In the genomic region with DNA sequence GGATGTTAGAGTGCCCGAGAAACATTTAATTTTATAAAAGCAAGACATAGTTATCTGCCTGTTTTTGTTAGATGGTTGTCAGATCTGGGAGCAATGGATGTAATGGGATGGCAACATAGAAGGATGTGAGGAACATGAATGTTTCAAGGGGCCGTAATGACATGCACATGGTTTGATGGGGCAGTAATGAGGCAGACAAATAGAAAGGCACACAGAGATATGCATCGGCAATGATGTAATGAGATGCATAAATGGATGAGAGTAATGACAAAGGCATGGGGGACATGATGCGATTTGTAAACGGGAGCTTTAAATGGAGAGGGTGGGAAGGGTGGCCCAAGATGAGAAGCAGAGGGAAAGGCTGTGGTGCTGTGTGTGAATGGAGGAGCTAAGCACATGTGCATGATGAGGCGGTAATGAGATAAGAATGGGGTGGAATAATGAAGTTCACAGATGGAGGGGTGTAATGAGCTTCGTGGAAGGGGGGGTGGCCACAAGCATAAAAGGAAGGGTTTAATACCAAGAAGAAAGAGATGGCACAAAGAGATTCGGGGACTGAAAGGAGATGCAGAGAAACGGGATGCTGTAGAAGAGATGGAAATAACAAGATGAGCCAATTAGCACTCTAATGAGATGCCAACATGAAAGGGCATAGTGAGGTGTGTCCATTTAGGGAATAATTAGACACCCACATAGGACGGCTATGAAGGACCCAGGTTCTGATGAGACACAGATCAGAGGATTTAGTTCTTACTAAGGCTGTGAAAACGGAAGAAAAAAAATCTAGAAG, we compare ENCODE assay signal across 21 mouse cellular contexts.
DNase-seq lines count a peak whose midpoint lies in the region; ATAC-seq lines count a peak whose summit lies in the region.
"Had no signal": no experiment of that assay in that cellular context is flagged by ENCODE, and none has a peak within 500 bp of the region (broad histone marks: within the 10 kb centered on the region; RNA-seq: fewer than 3 reads in every experiment).

No protein-coding gene starts in this region.

- no peaks in the 10 kb centered on the region for H3K36me3 ChIP-seq in hindbrain, embryonic 11.5 days (ENCODE audit: control insufficient read depth, insufficient read depth, low read length)
- H3K36me3 ChIP-seq in hindbrain, embryonic 10.5 days, result no peaks in the 10 kb centered on the region
- no peaks in the 10 kb centered on the region for H3K36me3 ChIP-seq in hindbrain, embryonic 14.5 days (replicated peaks; ENCODE audit: control insufficient read depth, insufficient read depth)
- no peaks in the 10 kb centered on the region for H3K36me3 ChIP-seq in midbrain, embryonic 14.5 days (ENCODE audit: control insufficient read depth, insufficient read depth, low read length)
- H3K36me3 ChIP-seq: embryonic facial prominence, embryonic 15.5 days; limb, embryonic 15.5 days had no signal

- intact Hi-C loops in left cerebral cortex, postnatal 10 days (cut with DNase I), result no loop called here

- H3K9me3 ChIP-seq in hindbrain, embryonic 11.5 days (ENCODE audit: control insufficient read depth, low read length), result no peaks in the 10 kb centered on the region
- no peaks in the 10 kb centered on the region for H3K9me3 ChIP-seq in hindbrain, embryonic 10.5 days
- H3K9me3 ChIP-seq in hindbrain, embryonic 14.5 days (ENCODE audit: control insufficient read depth, low read length), result no peaks in the 10 kb centered on the region
- no peaks in the 10 kb centered on the region for H3K9me3 ChIP-seq in midbrain, embryonic 14.5 days (ENCODE audit: control insufficient read depth, low read length)
- H3K9me3 ChIP-seq: embryonic facial prominence, embryonic 15.5 days; limb, embryonic 15.5 days had no signal

- no peak overlapping the region for H3K4me2 ChIP-seq in hindbrain, embryonic 11.5 days (replicated peaks; ENCODE audit: low read depth, low read length)
- no peak overlapping the region for H3K4me2 ChIP-seq in hindbrain, embryonic 14.5 days (replicated peaks)
- no peak overlapping the region for H3K4me2 ChIP-seq in midbrain, embryonic 14.5 days (ENCODE audit: low read length)
- H3K4me2 ChIP-seq: embryonic facial prominence, embryonic 15.5 days; limb, embryonic 15.5 days had no signal

- no peaks in the 10 kb centered on the region for H3K4me1 ChIP-seq in hindbrain, embryonic 11.5 days (replicated peaks; ENCODE audit: control insufficient read depth, insufficient read depth, low read length)
- no peaks in the 10 kb centered on the region for H3K4me1 ChIP-seq in hindbrain, embryonic 10.5 days (replicated peaks)
- peaks cover 3% of the 10 kb centered on the region; the same call in 1 of the 2 replicates for H3K4me1 ChIP-seq in hindbrain, embryonic 14.5 days (replicated peaks; ENCODE audit: control insufficient read depth, insufficient read depth, low read length)
- peaks cover 9% of the 10 kb centered on the region; the same call in 1 of the 2 replicates for H3K4me1 ChIP-seq in midbrain, embryonic 14.5 days (ENCODE audit: control insufficient read depth, insufficient read depth, low read length)
- H3K4me1 ChIP-seq: megakaryocyte, embryonic 14.5 days had no signal

- 68% methylated on average over 11 of the region's 11 CpGs for WGBS in hindbrain, embryonic 11.5 days
- WGBS in hindbrain, embryonic 10.5 days, result 80% methylated on average over 11 of the region's 11 CpGs
- WGBS in hindbrain, embryonic 14.5 days, result 45% methylated on average over 11 of the region's 11 CpGs
- 38% methylated on average over 11 of the region's 11 CpGs for WGBS in midbrain, embryonic 14.5 days

- H3K9ac ChIP-seq in hindbrain, embryonic 11.5 days (ENCODE audit: low read depth, low read length), result no peak overlapping the region
- no peak overlapping the region for H3K9ac ChIP-seq in hindbrain, embryonic 14.5 days
- no peak overlapping the region for H3K9ac ChIP-seq in midbrain, embryonic 14.5 days (replicated peaks; ENCODE audit: low read length)
- H3K9ac ChIP-seq: embryonic facial prominence, embryonic 15.5 days; limb, embryonic 15.5 days had no signal

- DNase-seq in hindbrain, embryonic 11.5 days (ENCODE audit: low spot score), result peak; percentile 20
- no peak for DNase-seq in hindbrain, embryonic 10.5 days (ENCODE audit: low spot score)
- peak; percentile 35 for DNase-seq in hindbrain, embryonic 14.5 days (ENCODE audit: low spot score)
- peak; percentile 61 for DNase-seq in midbrain, embryonic 14.5 days
- DNase-seq in retina, embryonic 14.5 days (ENCODE audit: low spot score), result peak; percentile 12
- no peak for DNase-seq in thymus, postnatal 10 days (ENCODE audit: low spot score in 2 of 2)
- DNase-seq in right cerebral cortex, postnatal 10 days (ENCODE audit: low spot score in 2 of 2), result no peak
- no peak for DNase-seq in left cerebral cortex, postnatal 10 days (ENCODE audit: extremely low spot score in 1 of 2, low spot score in 2 of 2)
- DNase-seq: adrenal gland, postnatal 10 days; cerebellum, adult 8-10 months; gastrocnemius, postnatal 14 days; kidney, adult 8-10 months; kidney, postnatal 36 days; layer of hippocampus, adult 9-11 months; lung, postnatal 14 days; spleen, adult 18-20 months; thymus, adult 2 months had no signal

- no peaks in the 10 kb centered on the region for H3K27me3 ChIP-seq in hindbrain, embryonic 11.5 days (ENCODE audit: control insufficient read depth, insufficient read depth, low read length)
- no peaks in the 10 kb centered on the region for H3K27me3 ChIP-seq in hindbrain, embryonic 10.5 days (ENCODE audit: insufficient read depth, poor library complexity, severe bottlenecking)
- no peaks in the 10 kb centered on the region for H3K27me3 ChIP-seq in hindbrain, embryonic 14.5 days (ENCODE audit: control insufficient read depth, insufficient read depth, low read length)
- H3K27me3 ChIP-seq in midbrain, embryonic 14.5 days (ENCODE audit: control insufficient read depth, insufficient read depth, low read length), result no peaks in the 10 kb centered on the region
- H3K27me3 ChIP-seq: CH12.LX; embryonic facial prominence, embryonic 15.5 days; limb, embryonic 15.5 days; megakaryocyte, embryonic 14.5 days had no signal

- no peak overlapping the region for H3K4me3 ChIP-seq in hindbrain, embryonic 11.5 days (ENCODE audit: low read depth, low read length)
- H3K4me3 ChIP-seq in hindbrain, embryonic 10.5 days, result no peak overlapping the region
- H3K4me3 ChIP-seq in hindbrain, embryonic 14.5 days (replicated peaks; ENCODE audit: low read length), result no peak overlapping the region
- no peak overlapping the region for H3K4me3 ChIP-seq in midbrain, embryonic 14.5 days (replicated peaks; ENCODE audit: low read depth, low read length)
- H3K4me3 ChIP-seq: embryonic facial prominence, embryonic 15.5 days; limb, embryonic 15.5 days; megakaryocyte, embryonic 14.5 days had no signal

- no peak overlapping the region for H3K27ac ChIP-seq in hindbrain, embryonic 11.5 days (ENCODE audit: low read depth, low read length)
- no peak overlapping the region for H3K27ac ChIP-seq in hindbrain, embryonic 10.5 days
- H3K27ac ChIP-seq in hindbrain, embryonic 14.5 days, result peak overlapping the region; percentile 55
- peak overlapping the region; percentile 75 for H3K27ac ChIP-seq in midbrain, embryonic 14.5 days (replicated peaks; ENCODE audit: low read depth, low read length)
- H3K27ac ChIP-seq: embryonic facial prominence, embryonic 15.5 days; limb, embryonic 15.5 days had no signal

- ATAC-seq in hindbrain, embryonic 11.5 days (ENCODE audit: low FRiP score), result peak; percentile 96
- peak; percentile 93 for ATAC-seq in hindbrain, embryonic 14.5 days (ENCODE audit: low FRiP score)
- ATAC-seq in midbrain, embryonic 14.5 days (ENCODE audit: low FRiP score, low TSS enrichment), result peak; percentile 88

Comparison
In these comparisons a context has a peak if more than half of its experiments do, and no peak if none do; other contexts are left out.
1. DNase-seq: peak in hindbrain, embryonic 11.5 days (single experiment), hindbrain, embryonic 14.5 days (single experiment), midbrain, embryonic 14.5 days (single experiment) and retina, embryonic 14.5 days (single experiment); none in hindbrain, embryonic 10.5 days (single experiment), thymus, postnatal 10 days (0 of 2), right cerebral cortex, postnatal 10 days (0 of 2) and left cerebral cortex, postnatal 10 days (0 of 2).
2. H3K27ac ChIP-seq: peak in hindbrain, embryonic 14.5 days (single experiment) and midbrain, embryonic 14.5 days (single experiment); none in hindbrain, embryonic 11.5 days (single experiment) and hindbrain, embryonic 10.5 days (single experiment).
3. Peak in every context shown above with its lines, with median percentiles within 50 percentile points of each other: ATAC-seq.